Mouse (Mus musculus) cerebellum, adult 2 months (tissue): ENCODE data around the gene Rplp2.

Source experiments
- CTCF ChIP-seq: fragments of 200-500 bp; IDR thresholded peaks from 2 replicates; pipeline ENCODE4 v1.5.1; 2011; ENCODE audit warnings: low read depth, mild to moderate bottlenecking, control low read depth, low read length, moderate library complexity, borderline replicate concordance; ENCODE audit not compliant: insufficient read depth
- POLR2A ChIP-seq: fragments of 200-500 bp; IDR thresholded peaks from 2 replicates; pipeline ENCODE4 v1.6.1; 2011; ENCODE audit warnings: low read length, control low read depth, borderline replicate concordance; ENCODE audit not compliant: insufficient read depth

DNA sequence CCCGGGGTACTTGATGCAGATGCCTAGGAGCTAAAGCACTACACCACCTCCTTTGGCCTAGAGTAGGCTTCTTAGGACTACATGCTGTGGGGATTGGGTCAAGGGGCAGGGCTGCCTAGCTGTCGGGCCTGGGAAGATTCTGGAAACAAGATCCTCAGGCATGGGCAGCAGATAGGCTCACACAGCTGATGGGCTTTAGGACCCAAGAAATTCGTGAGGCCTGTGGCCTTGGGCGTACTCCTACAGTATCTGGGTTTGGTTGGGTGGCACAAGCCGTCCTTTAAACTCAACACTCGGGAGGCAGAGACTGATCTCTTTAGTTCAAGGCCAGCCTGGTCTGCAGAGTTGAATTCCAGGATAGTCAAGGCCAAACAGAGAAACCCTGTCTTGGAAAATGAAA, 25.1 kb downstream of the Rplp2 start:
- TF ChIP-seq POLR2A (no peak), CTCF (no peak)
